In the genomic region with DNA sequence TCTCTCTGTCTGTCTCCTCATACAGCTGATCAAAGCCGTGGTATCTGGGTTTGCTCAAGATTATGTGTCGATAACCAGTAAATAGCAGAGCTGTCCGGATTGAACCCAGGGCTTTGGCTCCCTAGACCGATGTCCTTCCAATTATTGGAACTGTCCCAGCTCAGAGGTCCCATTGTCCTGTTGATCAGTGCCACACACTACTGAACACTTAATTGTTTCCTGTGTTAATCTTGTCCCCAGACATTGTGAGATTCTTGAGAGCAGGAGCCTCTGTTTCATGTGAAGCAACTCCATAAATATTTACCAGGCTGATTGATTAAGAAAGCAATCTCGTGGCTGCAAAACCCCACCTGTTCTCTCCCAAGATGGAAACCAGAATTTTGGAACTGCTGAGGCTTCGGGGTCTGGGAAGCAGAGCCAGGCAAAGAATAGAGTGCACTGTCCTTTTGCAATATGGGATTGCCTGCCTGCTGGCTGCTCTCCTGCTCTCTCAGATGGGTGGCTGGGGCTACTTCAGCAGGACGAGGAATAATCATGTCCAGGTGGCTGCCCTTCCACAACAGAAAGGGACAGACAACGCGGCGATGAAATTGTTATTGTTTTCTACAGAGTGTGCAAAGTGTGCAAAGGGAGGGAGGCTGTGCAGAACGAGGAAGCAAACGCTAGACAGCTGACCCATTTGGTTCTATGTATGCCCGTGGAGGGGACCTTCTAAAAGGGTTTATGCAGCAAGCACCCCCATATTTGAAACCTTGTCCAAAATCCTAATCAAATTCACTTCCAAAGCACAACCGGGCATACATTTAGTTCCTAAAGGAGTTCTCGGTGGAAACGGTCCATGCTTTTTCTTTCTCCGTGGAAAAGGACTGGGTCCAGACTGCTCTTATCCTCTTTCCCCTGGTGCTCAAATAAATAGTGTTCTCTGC, we compare ENCODE assay signal across 8 mouse cellular contexts. TPM values are rescaled to one million over a fixed set of nuclear protein-coding genes. Genes with fewer than 3 reads are reported as not detected.
DNase-seq lines count a peak whose midpoint lies in the region; ATAC-seq lines count a peak whose summit lies in the region.

No protein-coding gene starts in this region.

- H3K27me3 ChIP-seq in embryonic facial prominence, embryonic 14.5 days (replicated peaks; ENCODE audit: control insufficient read depth, insufficient read depth, low read length), result no peaks in the 10 kb centered on the region
- peaks cover 17% of the 10 kb centered on the region; the same call in 1 of the 2 replicates for H3K27me3 ChIP-seq in hindbrain, embryonic 15.5 days
- no peaks in the 10 kb centered on the region for H3K27me3 ChIP-seq in lung, embryonic 15.5 days
- no peaks in the 10 kb centered on the region for H3K27me3 ChIP-seq in stomach, embryonic 16.5 days (ENCODE audit: control insufficient read depth, insufficient read depth, low read length)

- peak; percentile 56 for DNase-seq in Muller cell, postnatal 12 days (ENCODE audit: inconsistent ontology term)
- no peak for DNase-seq in embryonic facial prominence, embryonic 14.5 days (ENCODE audit: low spot score)
- no peak for DNase-seq in B cell, adult 2 months
- DNase-seq in layer of hippocampus, adult 9-11 months, result no peak

- peaks cover 13% of the 10 kb centered on the region; the same call in 1 of the 2 replicates for H3K36me3 ChIP-seq in embryonic facial prominence, embryonic 14.5 days (ENCODE audit: control insufficient read depth, insufficient read depth, low read length)
- no peaks in the 10 kb centered on the region for H3K36me3 ChIP-seq in hindbrain, embryonic 15.5 days
- no peaks in the 10 kb centered on the region for H3K36me3 ChIP-seq in lung, embryonic 15.5 days
- H3K36me3 ChIP-seq in stomach, embryonic 16.5 days (ENCODE audit: control insufficient read depth, insufficient read depth, low read length), result no peaks in the 10 kb centered on the region

- peak overlapping the region; percentile 97 for H3K27ac ChIP-seq in embryonic facial prominence, embryonic 14.5 days (replicated peaks; ENCODE audit: low read depth, low read length)
- H3K27ac ChIP-seq in hindbrain, embryonic 15.5 days (replicated peaks), result peak overlapping the region; percentile 86
- peak overlapping the region; percentile 99 for H3K27ac ChIP-seq in lung, embryonic 15.5 days
- peak overlapping the region; percentile 95 for H3K27ac ChIP-seq in stomach, embryonic 16.5 days (ENCODE audit: low read length)

- peak overlapping the region; percentile 63 for H3K4me2 ChIP-seq in embryonic facial prominence, embryonic 14.5 days (ENCODE audit: low read depth, low read length)
- peak overlapping the region; percentile 82 for H3K4me2 ChIP-seq in hindbrain, embryonic 15.5 days
- peak overlapping the region; percentile 61 for H3K4me2 ChIP-seq in lung, embryonic 15.5 days
- H3K4me2 ChIP-seq in stomach, embryonic 16.5 days (ENCODE audit: low read depth, low read length), result peak overlapping the region; percentile 80

- peaks cover 50% of the 10 kb centered on the region for H3K4me1 ChIP-seq in embryonic facial prominence, embryonic 14.5 days (ENCODE audit: control insufficient read depth, insufficient read depth, low read length)
- peaks cover 60% of the 10 kb centered on the region for H3K4me1 ChIP-seq in hindbrain, embryonic 15.5 days (replicated peaks)
- H3K4me1 ChIP-seq in lung, embryonic 15.5 days, result peaks cover 74% of the 10 kb centered on the region
- H3K4me1 ChIP-seq in stomach, embryonic 16.5 days (ENCODE audit: control insufficient read depth, insufficient read depth, low read length), result peaks cover 52% of the 10 kb centered on the region

- ATAC-seq in embryonic facial prominence, embryonic 14.5 days (ENCODE audit: low read depth), result no peak
- no peak for ATAC-seq in hindbrain, embryonic 15.5 days (ENCODE audit: low FRiP score, low read depth)
- no peak for ATAC-seq in lung, embryonic 15.5 days (ENCODE audit: borderline replicate concordance, extremely low read depth, low FRiP score, low TSS enrichment)
- no peak for ATAC-seq in stomach, embryonic 16.5 days (ENCODE audit: insufficient read depth, low FRiP score)
- ATAC-seq in activated CD4-positive, CD25-positive, alpha-beta regulatory T cell, adult 4 months, result no peak

- peak overlapping the region; percentile 90 for H3K4me3 ChIP-seq in embryonic facial prominence, embryonic 14.5 days (ENCODE audit: low read depth, low read length)
- H3K4me3 ChIP-seq in hindbrain, embryonic 15.5 days, result peak overlapping the region; percentile 51; the same call in 1 of the 2 replicates
- peak overlapping the region; percentile 92 for H3K4me3 ChIP-seq in lung, embryonic 15.5 days
- H3K4me3 ChIP-seq in stomach, embryonic 16.5 days (replicated peaks; ENCODE audit: low read length), result peak overlapping the region; percentile 88

- 6% methylated on average over 17 of the region's 17 CpGs for WGBS in embryonic facial prominence, embryonic 14.5 days
- WGBS in hindbrain, embryonic 15.5 days, result 10% methylated on average over 17 of the region's 17 CpGs
- 8% methylated on average over 17 of the region's 17 CpGs for WGBS in lung, embryonic 15.5 days
- 8% methylated on average over 17 of the region's 17 CpGs for WGBS in stomach, embryonic 16.5 days

- H3K9me3 ChIP-seq in embryonic facial prominence, embryonic 14.5 days (ENCODE audit: control insufficient read depth, low read length), result no peaks in the 10 kb centered on the region
- H3K9me3 ChIP-seq in hindbrain, embryonic 15.5 days, result no peaks in the 10 kb centered on the region
- H3K9me3 ChIP-seq in lung, embryonic 15.5 days, result no peaks in the 10 kb centered on the region
- no peaks in the 10 kb centered on the region for H3K9me3 ChIP-seq in stomach, embryonic 16.5 days (replicated peaks; ENCODE audit: control insufficient read depth, low read length)

- peak overlapping the region; percentile 46 for H3K9ac ChIP-seq in embryonic facial prominence, embryonic 14.5 days (ENCODE audit: low read depth, low read length)
- H3K9ac ChIP-seq in hindbrain, embryonic 15.5 days, result peak overlapping the region; percentile 9; the same call in 1 of the 2 replicates
- peak overlapping the region; percentile 32 for H3K9ac ChIP-seq in lung, embryonic 15.5 days
- peak overlapping the region; percentile 64 for H3K9ac ChIP-seq in stomach, embryonic 16.5 days (ENCODE audit: low read length)

RNA-seq across cellular contexts. Expression of a gene that starts 0.8 kb away (rescaled TPM):
- 404 and 407 TPM in 2 replicates for polyA plus RNA-seq in embryonic facial prominence, embryonic 14.5 days (2014; fragmentation: Nextera tagmentation; extraction: Ambion mirVana)
- 208 TPM in 2 replicates for polyA plus RNA-seq in hindbrain, embryonic 15.5 days (2015; fragmentation: Nextera tagmentation; extraction: Ambion mirVana)
- polyA plus RNA-seq in lung, embryonic 15.5 days (2015; fragmentation: Nextera tagmentation; extraction: Ambion mirVana), result 498 and 529 TPM in 2 replicates
- 271 and 285 TPM in 2 replicates for polyA plus RNA-seq in stomach, embryonic 16.5 days (2015; fragmentation: Nextera tagmentation; extraction: Ambion mirVana)
- 100 to 1,000 TPM; 281 to 355 TPM for polyA plus RNA-seq in activated CD4-positive, CD25-positive, alpha-beta regulatory T cell, adult 4 months (2017; shearing (Covaris generic))

RNA-seq across cellular contexts. Expression of a gene that starts 29.7 kb away (rescaled TPM):
- polyA plus RNA-seq in embryonic facial prominence, embryonic 14.5 days (2014; fragmentation: Nextera tagmentation; extraction: Ambion mirVana), result 7.9 and 10.1 TPM in 2 replicates
- 2.8 and 3.6 TPM in 2 replicates for polyA plus RNA-seq in hindbrain, embryonic 15.5 days (2015; fragmentation: Nextera tagmentation; extraction: Ambion mirVana)
- polyA plus RNA-seq in lung, embryonic 15.5 days (2015; fragmentation: Nextera tagmentation; extraction: Ambion mirVana), result 13.7 and 16.1 TPM in 2 replicates
- 7.7 and 9.3 TPM in 2 replicates for polyA plus RNA-seq in stomach, embryonic 16.5 days (2015; fragmentation: Nextera tagmentation; extraction: Ambion mirVana)
- 10 to 100 TPM; 22.0 to 34.6 TPM for polyA plus RNA-seq in activated CD4-positive, CD25-positive, alpha-beta regulatory T cell, adult 4 months (2017; shearing (Covaris generic))

Comparison
In these comparisons a context has a peak if more than half of its experiments do, and no peak if none do; other contexts are left out.
1. H3K9ac ChIP-seq: peak in every context shown above with its lines; median percentile 64 in stomach, embryonic 16.5 days; 46 in embryonic facial prominence, embryonic 14.5 days; 32 in lung, embryonic 15.5 days; 9 in hindbrain, embryonic 15.5 days.